Mouse (Mus musculus) urinary bladder, adult 18-20 months (tissue): ENCODE data around the gene Notch4.

ENCODE experiments used
- DNase-seq, 2 experiments: peaks; one replicate each; pipeline ENCODE4 v3.0.0; 2022; ENCODE audit warnings: low spot score in 2 of 2, mixed read lengths in 2 of 2

Notch4 gene

DNA sequence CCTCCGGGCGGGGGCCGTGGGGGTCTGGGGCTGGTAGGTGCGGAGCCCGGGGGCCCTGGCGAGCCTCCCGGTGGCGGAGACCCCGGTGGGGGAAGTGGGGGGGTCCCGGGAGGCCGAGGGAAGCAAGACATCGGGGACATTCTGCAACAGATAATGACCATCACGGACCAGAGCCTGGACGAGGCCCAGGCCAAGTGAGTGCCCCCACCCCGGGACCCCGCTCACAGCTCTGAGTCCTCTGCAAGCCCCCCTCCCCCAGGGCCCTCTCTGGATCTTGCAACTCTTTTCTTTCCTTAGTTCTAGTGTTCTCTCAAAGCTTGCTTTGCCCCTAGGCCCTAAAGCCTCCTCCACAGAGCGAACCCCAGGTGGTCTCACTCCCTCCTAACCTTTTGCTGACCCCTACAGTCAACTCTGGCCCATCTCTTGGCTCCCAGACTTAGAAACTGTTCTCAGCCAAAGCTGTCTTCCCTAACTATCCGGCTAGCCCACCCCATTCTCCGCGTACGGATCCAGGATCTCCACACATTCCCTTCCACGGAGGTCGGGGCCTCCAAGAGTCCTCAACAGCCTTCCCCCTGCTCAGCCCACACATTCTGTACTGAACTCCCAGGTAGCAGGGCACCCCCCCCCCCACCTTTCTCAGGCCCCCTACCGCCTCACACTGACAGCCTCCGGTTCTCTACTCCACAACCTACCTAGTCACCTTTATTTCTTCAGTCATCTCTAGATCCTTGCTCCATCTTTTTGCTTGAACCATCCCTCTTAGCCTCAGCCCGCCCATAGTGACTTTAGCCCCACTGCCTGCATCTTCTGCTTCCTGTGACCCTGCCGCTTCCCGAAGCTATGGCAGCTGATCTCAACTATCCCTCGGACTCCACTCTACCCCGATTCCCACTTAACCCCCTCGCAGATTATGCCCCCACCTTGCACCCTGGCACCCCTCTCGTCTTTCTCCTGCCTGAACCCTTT is 28.8 kb downstream of the Notch4 start:
- no peak for DNase-seq

GRCm38 (mm10) chr17:34593752-34594525 is 29.9 kb downstream of the Notch4 start:
- DNase-seq: no peak

GRCm38 (mm10) chr17:34596098-34596497 is 32.0 kb downstream of the Notch4 start:
- DNase-seq: no peak

DNA sequence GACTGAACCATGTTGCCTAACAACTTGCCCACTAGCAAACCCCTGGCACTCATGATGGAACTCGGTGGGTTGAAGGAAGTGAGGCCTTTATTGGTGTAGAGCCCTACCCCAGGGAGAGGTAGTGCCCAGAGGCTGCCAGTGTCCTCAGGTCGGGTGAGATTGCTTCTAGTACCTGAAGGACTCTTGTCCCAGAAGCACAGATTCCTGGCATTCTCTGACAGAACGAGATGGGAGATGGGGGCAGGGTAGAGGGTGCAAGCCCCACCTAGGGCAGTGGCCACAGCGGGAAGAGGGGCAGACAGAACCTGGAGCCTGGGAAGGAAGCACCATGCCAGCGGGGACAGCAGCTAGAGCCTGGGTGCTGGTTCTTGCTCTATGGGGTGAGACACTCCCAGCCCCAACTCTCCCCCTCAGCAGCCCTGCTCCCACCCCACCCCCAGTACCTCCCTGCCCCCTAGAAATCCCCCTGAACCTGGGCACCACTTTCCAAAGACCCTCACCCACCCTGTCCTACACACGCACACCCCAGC is 33.6 kb downstream of the Notch4 start, which contains the start of gene Ager:
Gene Ager, plus strand, starts transcription at position 297 of the 530 bp plus-strand sequence.
- no peak for DNase-seq

- no peak for DNase-seq
These were observed 35.8 kb downstream of the Notch4 start for GRCm38 (mm10) chr17:34599891-34600290.

GRCm38 (mm10) chr17:34601796-34602195 is 37.7 kb downstream of the Notch4 start:
- no peak for DNase-seq

DNA sequence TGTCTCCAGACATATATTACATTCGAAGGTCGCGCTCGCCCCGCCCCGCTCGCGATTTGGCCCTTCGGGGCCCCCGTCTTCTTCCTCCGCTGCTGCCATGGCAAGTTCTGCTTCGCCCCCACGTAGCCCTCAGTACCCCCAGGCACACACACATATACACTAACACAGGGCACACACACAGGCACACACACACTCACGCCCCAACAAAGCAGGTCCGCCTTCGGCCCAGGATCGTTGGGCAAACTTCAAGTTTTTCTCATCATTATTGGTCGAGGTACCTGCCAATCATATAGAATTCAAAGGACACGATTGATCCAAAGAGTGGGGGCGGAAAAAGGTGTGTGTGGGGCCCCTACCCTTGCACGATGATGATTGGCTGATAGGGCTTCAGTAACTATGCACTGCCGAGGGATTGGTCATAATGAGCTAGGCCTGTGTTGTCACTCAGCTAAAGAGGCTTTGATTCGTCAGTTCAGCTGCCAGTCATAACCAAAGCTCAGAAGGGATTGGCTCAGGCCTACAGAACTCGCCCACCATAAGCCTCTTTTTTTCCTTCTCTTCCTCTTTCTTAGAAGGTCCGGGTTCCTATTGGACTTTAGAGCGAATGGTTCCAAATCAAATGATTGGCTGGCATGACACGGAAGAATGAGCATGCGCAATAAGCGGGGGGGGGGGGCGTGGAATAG is 39.5 kb downstream of the Notch4 start, which contains the start of gene Rnf5:
Gene Rnf5, minus strand, starts transcription at position 316 of the 686 bp plus-strand sequence.
- DNase-seq: peak; percentile 94 to 97

GRCm38 (mm10) chr17:34604061-34604508 is 40.0 kb downstream of the Notch4 start, which contains the start of gene Agpat1:
Gene Agpat1, plus strand, starts transcription at chr17:34604262.
- DNase-seq: peak; percentile 80 to 98

GRCm38 (mm10) chr17:34604511-34605237 is 40.6 kb downstream of the Notch4 start:
- peak in 1 of 2 experiments; percentile 34 for DNase-seq

GRCm38 (mm10) chr17:34605609-34606008 is 41.5 kb downstream of the Notch4 start:
- DNase-seq: peak; percentile 95 to 98

GRCm38 (mm10) chr17:34606186-34607039 is 42.3 kb downstream of the Notch4 start:
- no peak for DNase-seq

DNA sequence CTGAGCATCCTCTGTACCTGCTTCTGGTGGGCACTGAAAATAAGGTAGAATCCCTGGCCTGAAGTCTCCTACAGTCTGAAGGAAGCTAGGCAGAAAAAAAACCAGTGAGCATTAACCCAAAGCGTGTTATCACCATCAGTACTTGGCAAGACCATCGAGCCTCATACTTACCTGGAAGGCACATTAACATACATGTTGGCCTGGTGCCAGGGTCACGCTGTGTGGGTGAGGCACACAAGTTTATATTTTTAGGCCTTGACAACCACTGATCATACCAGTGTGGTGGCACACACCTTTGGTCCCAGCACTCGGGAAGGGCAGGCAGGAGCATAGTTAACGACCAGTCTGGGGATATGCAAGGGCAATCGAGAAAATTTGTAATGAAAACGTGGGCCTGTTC is 43.9 kb downstream of the Notch4 start:
- no peak for DNase-seq

DNA sequence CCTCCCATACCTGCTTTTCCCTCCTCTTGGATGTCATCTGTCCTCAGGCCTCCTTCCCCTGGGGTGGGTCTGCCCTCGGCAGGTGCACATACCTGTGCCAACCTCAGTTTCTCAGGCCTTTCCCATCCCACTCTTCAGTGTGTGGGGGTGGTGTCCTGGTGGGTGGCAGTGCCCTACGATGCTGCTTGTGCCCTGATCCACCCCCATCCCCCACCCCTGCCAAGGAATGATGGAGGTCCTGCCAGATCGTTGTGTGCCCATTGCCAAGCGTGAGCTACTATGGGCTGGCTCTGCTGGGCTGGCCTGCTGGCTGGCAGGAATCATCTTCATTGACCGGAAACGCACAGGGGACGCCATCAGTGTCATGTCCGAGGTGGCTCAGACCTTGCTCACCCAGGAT is 47.0 kb downstream of the Notch4 start:
- no peak for DNase-seq

- DNase-seq: no peak
These were observed 49.1 kb downstream of the Notch4 start for GRCm38 (mm10) chr17:34613054-34613645.

DNA sequence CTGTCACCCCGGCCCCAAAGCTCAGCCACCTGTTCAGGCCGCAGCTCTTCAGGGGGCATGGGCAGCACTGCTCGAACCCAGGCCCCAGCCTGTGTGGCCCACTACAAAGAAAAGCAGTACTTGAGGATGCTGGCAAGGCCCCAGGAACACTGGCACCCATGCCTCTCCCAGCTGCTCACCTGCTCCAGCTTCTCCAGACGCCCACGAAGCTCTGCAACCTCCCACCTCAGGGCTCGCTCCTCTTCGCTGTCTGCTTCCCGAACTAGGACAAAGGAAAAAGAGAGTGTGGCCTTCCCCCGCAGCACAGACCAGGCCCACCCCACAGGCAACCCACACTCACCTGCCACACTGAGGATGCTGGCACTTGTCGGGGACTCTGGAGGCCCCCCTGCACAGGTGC is 49.8 kb downstream of the Notch4 start:
- DNase-seq: no peak

DNA sequence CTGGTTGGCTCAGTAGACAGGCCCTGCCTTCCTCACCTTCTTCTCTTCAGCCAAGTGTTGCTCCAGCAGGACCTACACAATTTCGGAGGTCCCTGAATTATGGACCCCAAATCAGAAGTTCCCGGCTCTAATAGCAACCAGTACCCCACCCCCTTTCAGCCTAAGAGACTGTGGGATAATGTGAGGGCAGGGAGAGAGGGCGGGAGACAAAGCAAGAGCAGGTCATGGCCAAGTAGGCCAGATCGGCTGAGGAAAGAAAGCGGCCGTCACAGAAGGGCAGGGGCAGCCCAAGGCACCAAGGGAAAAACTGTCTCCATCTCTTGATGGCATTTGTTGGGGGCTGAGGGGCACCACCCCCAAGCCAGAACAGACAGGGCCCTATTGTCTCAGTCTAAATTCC is 51.8 kb downstream of the Notch4 start, which contains the start of gene Egfl8:
Gene Egfl8, minus strand, starts transcription at position 101 of the 400 bp plus-strand sequence.
- no peak for DNase-seq

DNA sequence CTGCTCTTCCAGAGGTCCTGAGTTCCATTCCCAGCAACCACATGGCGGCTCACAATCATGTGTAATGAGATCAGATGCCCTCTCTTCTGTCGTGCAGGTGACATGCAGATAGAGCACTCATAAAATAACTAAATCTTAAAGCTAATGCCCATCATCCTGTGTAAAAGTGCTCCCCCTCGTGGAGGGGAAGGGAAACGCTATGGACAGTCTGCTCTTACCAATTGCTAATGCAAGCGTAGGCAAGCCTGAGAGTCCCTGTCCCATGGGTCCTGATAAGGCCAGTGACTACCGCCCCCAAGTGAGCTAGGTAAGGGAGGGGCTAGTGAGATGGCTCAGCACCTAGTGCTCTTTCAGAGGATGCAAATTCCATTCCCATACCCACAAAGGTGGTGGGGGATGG is 54.9 kb downstream of the Notch4 start:
- peak in 1 of 2 experiments; percentile 68 for DNase-seq

DNA sequence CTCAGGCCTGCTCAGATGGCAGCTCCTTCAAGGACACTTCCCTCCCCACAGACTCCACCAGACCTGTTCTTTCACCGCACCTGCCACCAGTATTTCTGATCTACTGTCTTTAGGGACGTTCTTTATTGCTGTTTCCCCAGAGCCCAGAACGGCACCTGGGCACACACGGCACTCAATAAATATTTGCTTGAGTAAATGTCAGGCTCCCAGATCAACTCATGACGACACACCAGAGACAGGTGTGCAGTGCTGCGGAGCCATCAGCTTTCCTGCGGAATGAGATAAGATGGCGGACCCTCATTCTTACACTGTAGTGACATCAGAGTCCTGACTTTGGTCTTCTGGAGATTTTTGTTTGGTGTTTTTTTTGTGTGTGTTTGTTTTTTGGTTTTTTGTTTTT is 56.9 kb downstream of the Notch4 start:
- no peak for DNase-seq

DNA sequence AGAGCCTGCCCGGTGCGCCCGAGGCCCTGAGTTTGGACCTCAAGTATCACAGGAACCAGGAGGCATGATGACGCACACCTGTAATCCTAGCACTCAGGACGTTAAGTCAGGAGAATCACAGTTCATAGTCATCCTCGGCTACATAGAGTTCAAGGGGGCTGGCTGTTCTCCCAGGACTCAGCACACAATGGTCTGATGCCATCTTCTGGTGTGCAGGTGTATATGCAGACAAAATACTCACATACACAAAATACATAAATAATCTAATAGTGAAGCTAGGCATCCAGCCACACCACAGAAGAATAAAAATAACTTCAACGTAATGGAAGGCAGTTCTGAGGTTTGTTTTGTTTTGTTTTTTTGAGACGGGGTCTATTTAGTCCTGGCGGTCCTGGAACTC is 59.1 kb downstream of the Notch4 start:
- DNase-seq: no peak
